Mouse (Mus musculus): ENCODE measurements at regions not wholly inside any gene's neighbourhood (a gene's known extent, or its start where the extent isn't known, plus 50 kb on each side); places are given as distances from the start of the nearest gene placed in this dataset.

DNA sequence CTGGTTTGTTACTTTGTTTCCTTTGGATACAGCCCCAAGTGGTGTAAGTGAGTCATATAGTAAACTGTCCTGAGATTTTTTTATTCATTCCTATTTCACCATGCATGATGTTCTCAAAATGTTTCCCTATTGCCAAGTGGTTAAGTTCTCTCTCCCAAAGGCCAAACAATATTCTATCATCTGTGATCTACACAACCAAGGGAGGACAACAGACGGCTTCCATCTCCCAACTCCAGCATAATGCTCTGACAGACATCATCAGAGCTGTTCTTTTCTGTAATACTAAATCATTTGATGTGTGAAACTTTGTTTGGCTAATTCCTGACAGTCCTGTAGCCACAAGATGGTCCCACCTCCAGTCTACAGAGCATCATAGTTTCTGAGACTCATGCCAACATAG, 155.2 kb upstream of the Spred2 start:
- in situ Hi-C loops (cut with MboI; ENCODE audit: low pct_ligation_motif_present, low pct_unique_long_range_greater_than_20kb, low sequenced_read_pairs): loop anchor here (25.0 kb wide), 2 partner anchors 732 to 957 kb away; no protein-coding TSS in a partner anchor
- no peak overlapping the region for H3K4me2 ChIP-seq (ENCODE audit: insufficient read depth, low read depth, poor library complexity, severe bottlenecking)
- dilution Hi-C loops (cut with MboI; ENCODE audit: extremely low pct_ligation_motif_present, extremely low pct_unique_long_range_greater_than_20kb, low sequenced_read_pairs): no loop called here
- no peaks in the 10 kb centered on the region for H3K79me2 ChIP-seq (replicated peaks; ENCODE audit: control insufficient read depth, extremely low read depth, insufficient read depth, poor library complexity, severe bottlenecking)
- TF ChIP-seq RCOR1 (conservative IDR thresholded peaks at IDR 0.05; ENCODE audit: low read depth, low read length) (no peak), ZNF384 (IDR thresholded peaks at IDR 0.05; ENCODE audit: low read depth, low read length) (no peak), RAD21 (IDR thresholded peaks at IDR 0.05; ENCODE audit: low read depth, low read length) (no peak), POLR2A (IDR thresholded peaks at IDR 0.05; ENCODE audit: low read depth, low read length) (no peak), E2F4 (IDR thresholded peaks at IDR 0.05; ENCODE audit: insufficient replicate concordance, low read depth, low read length) (no peak)
- H3K27ac ChIP-seq (ENCODE audit: insufficient read depth, low read depth): no peak overlapping the region
- H3K9ac ChIP-seq (ENCODE audit: insufficient read depth, low read depth): no peak overlapping the region
- no peaks in the 10 kb centered on the region for H3K9me3 ChIP-seq (replicated peaks; ENCODE audit: low read length)
- H3K36me3 ChIP-seq (replicated peaks in 1 of 2; ENCODE audit: control insufficient read depth in 1 of 2, insufficient read depth in 1 of 2, low read length in 1 of 2): no peaks in the 10 kb centered on the region
- no peak overlapping the region for H3K4me3 ChIP-seq (replicated peaks in 1 of 3; ENCODE audit: low read depth in 2 of 3, low read length in 2 of 3, poor library complexity in 1 of 3)
- H3K27me3 ChIP-seq (replicated peaks): no peaks in the 10 kb centered on the region
- no peaks in the 10 kb centered on the region for H3K4me1 ChIP-seq (ENCODE audit: control insufficient read depth in 1 of 2, insufficient read depth in 2 of 2)
- DNase-seq (ENCODE audit: extremely low read depth): no peak

DNA sequence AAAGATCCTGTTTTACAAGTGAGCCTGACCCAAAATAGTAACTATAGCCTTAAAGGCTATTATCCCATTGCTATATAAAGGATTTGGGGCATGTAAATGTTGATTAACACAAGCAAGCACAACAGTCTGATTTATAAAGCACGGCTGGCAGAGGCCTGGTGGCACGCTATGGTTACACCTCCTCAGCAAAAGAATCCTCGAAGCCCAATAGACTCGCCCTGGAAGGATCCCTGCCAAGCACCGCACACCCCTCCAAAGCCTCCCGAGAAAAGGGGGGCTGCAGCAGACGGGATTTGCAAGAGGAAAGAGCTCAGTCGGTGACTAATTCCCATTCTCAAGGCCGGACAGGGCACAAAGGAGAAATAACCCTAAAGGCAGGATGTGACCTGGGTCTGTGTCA, 150.2 kb upstream of the Spred2 start:
- H3K9ac ChIP-seq (ENCODE audit: insufficient read depth, low read depth): no peak overlapping the region
- no peak overlapping the region for H3K4me3 ChIP-seq (replicated peaks in 1 of 3; ENCODE audit: low read depth in 2 of 3, low read length in 2 of 3, poor library complexity in 1 of 3)
- H3K27ac ChIP-seq (ENCODE audit: insufficient read depth, low read depth): no peak overlapping the region
- H3K36me3 ChIP-seq (replicated peaks in 1 of 2; ENCODE audit: control insufficient read depth in 1 of 2, insufficient read depth in 1 of 2, low read length in 1 of 2): no peaks in the 10 kb centered on the region
- no peak overlapping the region for H3K4me2 ChIP-seq (ENCODE audit: insufficient read depth, low read depth, poor library complexity, severe bottlenecking)
- in situ Hi-C loops (cut with MboI; ENCODE audit: low pct_ligation_motif_present, low pct_unique_long_range_greater_than_20kb, low sequenced_read_pairs): loop anchor here (25.0 kb wide), 2 partner anchors 737 to 962 kb away; no protein-coding TSS in a partner anchor
- H3K27me3 ChIP-seq (replicated peaks): no peaks in the 10 kb centered on the region
- H3K9me3 ChIP-seq (replicated peaks; ENCODE audit: low read length): no peaks in the 10 kb centered on the region
- dilution Hi-C loops (cut with MboI; ENCODE audit: extremely low pct_ligation_motif_present, extremely low pct_unique_long_range_greater_than_20kb, low sequenced_read_pairs): no loop called here
- TF ChIP-seq CHD2 (IDR thresholded peaks at IDR 0.05; ENCODE audit: low read length): no peak
- no peak for TF ChIP-seq CTCF (conservative IDR thresholded peaks at IDR 0.05 in 1 of 2, IDR thresholded peaks at IDR 0.05 in 1 of 2; ENCODE audit: low read depth in 2 of 2, low read length in 2 of 2)
- TF ChIP-seq USF2 (conservative IDR thresholded peaks at IDR 0.05; ENCODE audit: low read depth, low read length): no peak
- no peak for TF ChIP-seq POLR2A (IDR thresholded peaks at IDR 0.05; ENCODE audit: low read depth, low read length)
- TF ChIP-seq MAX (IDR thresholded peaks at IDR 0.05; ENCODE audit: low read length): no peak
- TF ChIP-seq MEF2A (IDR thresholded peaks at IDR 0.05; ENCODE audit: borderline replicate concordance, low read depth, low read length): no peak
- no peak for TF ChIP-seq MAZ (IDR thresholded peaks at IDR 0.05; ENCODE audit: low read depth, low read length)
- TF ChIP-seq MAFK (IDR thresholded peaks at IDR 0.05; ENCODE audit: insufficient replicate concordance, low read length): no peak
- no peak for TF ChIP-seq RCOR1 (conservative IDR thresholded peaks at IDR 0.05; ENCODE audit: low read depth, low read length)
- H3K79me2 ChIP-seq (replicated peaks; ENCODE audit: control insufficient read depth, extremely low read depth, insufficient read depth, poor library complexity, severe bottlenecking): no peaks in the 10 kb centered on the region
- no peaks in the 10 kb centered on the region for H3K4me1 ChIP-seq (ENCODE audit: control insufficient read depth in 1 of 2, insufficient read depth in 2 of 2)
- no peak for DNase-seq (ENCODE audit: extremely low read depth)

DNA sequence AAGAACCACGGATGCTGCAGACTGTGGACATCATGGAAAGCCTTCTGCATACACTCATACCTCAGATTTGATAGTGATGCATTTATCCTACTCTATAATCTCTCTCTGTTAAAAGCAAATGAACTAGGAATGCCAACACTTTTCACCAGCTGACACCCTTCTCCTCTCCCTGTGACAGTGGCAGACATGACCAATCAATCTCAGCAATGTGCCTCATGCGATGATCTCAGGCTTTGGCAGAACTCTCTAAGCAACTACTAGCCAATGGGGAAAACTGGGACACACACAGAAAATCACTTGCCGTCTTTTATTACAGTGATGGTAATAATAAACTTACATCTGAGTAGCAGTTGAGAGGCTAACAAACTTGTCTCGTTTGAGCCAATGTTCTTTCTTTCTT, 148.4 kb upstream of the Spred2 start:
- TF ChIP-seq KAT2A (IDR thresholded peaks at IDR 0.05; ENCODE audit: insufficient replicate concordance, low read length): no peak
- TF ChIP-seq CHD1 (IDR thresholded peaks at IDR 0.05; ENCODE audit: low read depth, low read length): no peak
- TF ChIP-seq MAX (IDR thresholded peaks at IDR 0.05; ENCODE audit: low read length): no peak
- no peak overlapping the region for H3K9ac ChIP-seq (ENCODE audit: insufficient read depth, low read depth)
- in situ Hi-C loops (cut with MboI; ENCODE audit: low pct_ligation_motif_present, low pct_unique_long_range_greater_than_20kb, low sequenced_read_pairs): no loop called here
- dilution Hi-C loops (cut with MboI; ENCODE audit: extremely low pct_ligation_motif_present, extremely low pct_unique_long_range_greater_than_20kb, low sequenced_read_pairs): no loop called here
- peaks cover 0 to 3% of the 10 kb centered on the region in 2 experiments; a peak in 1 of 4 replicates for H3K4me1 ChIP-seq (ENCODE audit: control insufficient read depth in 1 of 2, insufficient read depth in 2 of 2)
- no peak overlapping the region for H3K4me3 ChIP-seq (replicated peaks in 1 of 3; ENCODE audit: low read depth in 2 of 3, low read length in 2 of 3, poor library complexity in 1 of 3)
- H3K27me3 ChIP-seq (replicated peaks): no peaks in the 10 kb centered on the region
- no peak overlapping the region for H3K4me2 ChIP-seq (ENCODE audit: insufficient read depth, low read depth, poor library complexity, severe bottlenecking)
- no peak for DNase-seq (ENCODE audit: extremely low read depth)
- H3K27ac ChIP-seq (ENCODE audit: insufficient read depth, low read depth): no peak overlapping the region
- no peaks in the 10 kb centered on the region for H3K79me2 ChIP-seq (replicated peaks; ENCODE audit: control insufficient read depth, extremely low read depth, insufficient read depth, poor library complexity, severe bottlenecking)
- H3K36me3 ChIP-seq (replicated peaks in 1 of 2; ENCODE audit: control insufficient read depth in 1 of 2, insufficient read depth in 1 of 2, low read length in 1 of 2): no peaks in the 10 kb centered on the region
- H3K9me3 ChIP-seq (replicated peaks; ENCODE audit: low read length): no peaks in the 10 kb centered on the region
